Comparison of ENCODE assay signal across 17 mouse cellular contexts in genomic region chr15:83845734-83846133, GRCm38 (mm10).
DNase-seq lines count a peak whose midpoint lies in the region; ATAC-seq and TF ChIP-seq lines count a peak whose summit lies in the region.
"Had no signal": no experiment of that assay in that cellular context is flagged by ENCODE, and none has a peak within 500 bp of the region (broad histone marks: within the 10 kb centered on the region; RNA-seq: fewer than 3 reads in every experiment).

No protein-coding gene starts in this region.

- no peak overlapping the region for H3K4me3 ChIP-seq in left cerebral cortex, adult 2 months
- no peak overlapping the region for H3K4me3 ChIP-seq in forebrain, embryonic 15.5 days
- no peak overlapping the region for H3K4me3 ChIP-seq in hindbrain, postnatal 0 days (ENCODE audit: low read length)
- H3K4me3 ChIP-seq: limb, embryonic 15.5 days; lung, embryonic 15.5 days; megakaryocyte, embryonic 14.5 days had no signal

- H3K4me2 ChIP-seq in forebrain, embryonic 15.5 days (replicated peaks): no peak overlapping the region; the same call in 1 of the 2 replicates
- H3K4me2 ChIP-seq in hindbrain, postnatal 0 days (ENCODE audit: low read depth, low read length): no peak overlapping the region
- H3K4me2 ChIP-seq: limb, embryonic 15.5 days; lung, embryonic 15.5 days had no signal

- 20% methylated on average over 11 of the region's 11 CpGs for WGBS in forebrain, embryonic 15.5 days
- 22% methylated on average over 11 of the region's 11 CpGs for WGBS in hindbrain, postnatal 0 days

- peak; percentile 9; the same call in 1 of the 2 replicates for ATAC-seq in forebrain, embryonic 15.5 days (replicated peaks)
- peak; percentile 10; the same call in 1 of the 2 replicates for ATAC-seq in hindbrain, postnatal 0 days

- intact Hi-C loops in left cerebral cortex, adult 2 months (cut with DNase I): no loop called here

- no peak overlapping the region for H3K9ac ChIP-seq in forebrain, embryonic 15.5 days (replicated peaks)
- H3K9ac ChIP-seq in hindbrain, postnatal 0 days (replicated peaks; ENCODE audit: low read length): no peak overlapping the region
- H3K9ac ChIP-seq: limb, embryonic 15.5 days; lung, embryonic 15.5 days had no signal

- H3K27me3 ChIP-seq in forebrain, embryonic 15.5 days: no peaks in the 10 kb centered on the region
- no peaks in the 10 kb centered on the region for H3K27me3 ChIP-seq in hindbrain, postnatal 0 days (ENCODE audit: insufficient read depth, low read length)
- H3K27me3 ChIP-seq: limb, embryonic 15.5 days; lung, embryonic 15.5 days had no signal

- peak overlapping the region; percentile 83 for H3K27ac ChIP-seq in left cerebral cortex, adult 2 months
- H3K27ac ChIP-seq in forebrain, embryonic 15.5 days (replicated peaks): peak overlapping the region; percentile 92
- no peak overlapping the region for H3K27ac ChIP-seq in hindbrain, postnatal 0 days
- H3K27ac ChIP-seq: limb, embryonic 15.5 days; lung, embryonic 15.5 days had no signal

- no peak for DNase-seq in left cerebral cortex, adult 2 months (ENCODE audit: extremely low spot score in 1 of 2, low spot score in 2 of 2)
- DNase-seq in left cerebral cortex, adult 18-20 months (ENCODE audit: low spot score in 2 of 2): no peak
- peak; percentile 34 for DNase-seq in hindbrain, postnatal 0 days (ENCODE audit: low spot score)
- peak; percentile 76 for DNase-seq in retina, postnatal 1 day
- no peak for DNase-seq in kidney, postnatal 10 days
- no peak for DNase-seq in thymus, postnatal 36 days
- DNase-seq: adrenal gland, postnatal 14 days; B cell, adult 2 months; cerebellum, postnatal 25 days; gastrocnemius, postnatal 36 days; kidney, adult 9 months; right cerebral cortex, postnatal 25 days; thymus, adult 2 months had no signal

- H3K9me3 ChIP-seq in forebrain, embryonic 15.5 days: no peaks in the 10 kb centered on the region
- no peaks in the 10 kb centered on the region for H3K9me3 ChIP-seq in hindbrain, postnatal 0 days (ENCODE audit: low read length)
- H3K9me3 ChIP-seq: limb, embryonic 15.5 days; lung, embryonic 15.5 days; megakaryocyte, embryonic 14.5 days had no signal

- peaks cover 96% of the 10 kb centered on the region for H3K4me1 ChIP-seq in forebrain, embryonic 15.5 days
- peaks cover 26% of the 10 kb centered on the region for H3K4me1 ChIP-seq in hindbrain, postnatal 0 days (ENCODE audit: insufficient read depth, low read length)
- H3K4me1 ChIP-seq: limb, embryonic 15.5 days; lung, embryonic 15.5 days; megakaryocyte, embryonic 14.5 days had no signal

- no peak for TF ChIP-seq CTCF in left cerebral cortex, adult 2 months (IDR thresholded peaks at IDR 0.05)
- TF ChIP-seq CTCF in hindbrain, postnatal 0 days (IDR thresholded peaks at IDR 0.05; ENCODE audit: low read depth): no peak

- no peaks in the 10 kb centered on the region for H3K36me3 ChIP-seq in forebrain, embryonic 15.5 days
- H3K36me3 ChIP-seq in hindbrain, postnatal 0 days (ENCODE audit: insufficient read depth, low read length): no peaks in the 10 kb centered on the region
- H3K36me3 ChIP-seq: limb, embryonic 15.5 days; lung, embryonic 15.5 days had no signal

Comparison
In these comparisons a context has a peak if more than half of its experiments do, and no peak if none do; other contexts are left out.
1. DNase-seq: peak in hindbrain, postnatal 0 days (single experiment) and retina, postnatal 1 day (single experiment); none in left cerebral cortex, adult 2 months (0 of 2), left cerebral cortex, adult 18-20 months (0 of 2), kidney, postnatal 10 days (single experiment) and thymus, postnatal 36 days (0 of 2).